Mouse (Mus musculus): ENCODE measurements around the gene Rfesd. TPM values are rescaled to one million over a fixed set of nuclear protein-coding genes. Genes with fewer than 3 reads are reported as not detected.

Gene Rfesd
- polyA plus RNA-seq (2012; rRNA removed) = 16.1 and 18.3 TPM in 2 replicates

GRCm38 (mm10) chr13:76017974-76018843 lies at the start of gene Rfesd:
Gene Rfesd (minus strand): TSS chr13:76018719.

GRCm38 (mm10) chr13:76056896-76057266 lies 38.4 kb upstream of the Rfesd start, which contains the start of gene Gpr150:
Gene Gpr150 (minus strand): TSS chr13:76056996.

GRCm38 (mm10) chr13:75966850-75967249 lies 51.7 kb downstream of the Rfesd start, which contains the start of gene Spata9:
Gene Spata9 (plus strand): TSS chr13:75967150.

Other genes with a start within 250 kb of the Rfesd start
- gene Glrx, start 178.9 kb downstream of the Rfesd start, polyA plus RNA-seq (2012; rRNA removed) = 14.3 and 27.7 TPM in 2 replicates
- gene Rhobtb3, start 74.8 kb downstream of the Rfesd start, polyA plus RNA-seq (2012; rRNA removed) = 29.4 and 43.7 TPM in 2 replicates
- gene Spata9, start 51.6 kb downstream of the Rfesd start, polyA plus RNA-seq (2012; rRNA removed) = 0.07 and 0.27 TPM in 2 replicates
- gene Gpr150, start 38.3 kb upstream of the Rfesd start, polyA plus RNA-seq (2012; rRNA removed) = 0.29 and 0.32 TPM in 2 replicates
- 2.5 and 6.0 TPM in 2 replicates for gene Arsk, start 79.9 kb upstream of the Rfesd start, polyA plus RNA-seq (2012; rRNA removed)
- gene Ttc37, start 80.0 kb upstream of the Rfesd start, polyA plus RNA-seq (2012; rRNA removed) = 13.2 and 16.8 TPM in 2 replicates